Mouse (Mus musculus) ovary, postnatal 14 days (tissue): ENCODE data around the gene Cacna1c.

Source experiments
- DNase-seq: peaks from one replicate; pipeline ENCODE4 v3.0.0; 2022; ENCODE audit warnings: low spot score

Gene Cacna1c

DNA sequence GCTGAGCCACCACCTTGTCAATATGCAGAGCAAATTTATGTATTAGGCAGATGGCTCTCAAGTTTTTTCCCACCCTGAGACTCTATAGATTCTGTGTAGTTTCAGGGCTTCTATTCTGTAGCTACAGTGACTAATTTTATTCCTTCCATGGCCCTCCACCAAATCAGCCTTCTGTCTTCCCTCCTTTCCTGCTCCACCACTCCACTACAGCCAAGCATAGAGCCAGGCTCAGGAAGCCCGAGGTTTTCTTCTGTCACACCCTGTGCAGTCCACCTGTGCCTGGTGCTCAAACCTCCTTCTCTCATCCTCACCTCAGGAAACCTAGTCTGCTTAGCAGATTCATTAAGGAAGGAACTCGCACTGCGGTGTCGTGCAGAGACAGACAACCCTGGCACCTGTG is 51.1 kb downstream of the Cacna1c start:
- DNase-seq: no peak

DNA sequence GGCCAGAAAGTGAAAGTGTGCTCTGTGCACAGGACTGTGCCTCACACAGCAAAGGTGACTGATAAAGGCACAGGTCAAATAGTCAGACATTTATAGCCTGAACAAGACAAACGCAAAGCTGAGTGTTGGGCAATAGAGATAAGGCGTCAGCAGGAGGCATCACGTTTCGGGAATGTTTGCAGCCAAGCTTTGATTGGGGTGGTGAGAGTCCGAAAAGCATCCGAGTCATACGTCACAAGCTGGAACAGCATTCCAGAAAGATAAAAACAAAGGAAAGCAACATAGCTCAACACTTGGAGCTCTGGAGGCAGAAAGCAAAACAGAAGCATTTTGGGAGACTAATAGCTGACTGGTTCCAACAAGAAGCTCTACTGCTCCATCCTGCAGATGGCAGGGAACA is 56.7 kb downstream of the Cacna1c start:
- DNase-seq: no peak

DNA sequence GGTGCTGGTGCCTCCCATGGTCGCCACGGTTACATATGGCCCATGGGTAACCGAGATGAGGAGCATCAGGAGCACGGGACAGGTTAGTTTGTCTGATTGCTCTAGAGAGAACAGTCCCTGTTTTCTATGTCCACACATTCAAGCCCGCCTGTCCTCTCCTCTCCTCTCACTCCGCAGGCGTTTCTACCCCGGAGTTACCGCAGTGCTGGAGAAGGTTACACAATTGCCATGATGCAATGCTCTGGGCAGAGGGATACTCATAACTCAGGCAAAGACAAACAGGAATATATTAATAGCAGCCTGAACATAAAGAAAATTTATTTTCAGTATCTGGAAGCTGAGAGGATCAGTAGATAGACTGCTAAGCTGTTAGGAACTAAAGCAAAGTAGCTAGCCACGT is 58.5 kb downstream of the Cacna1c start:
- peak; percentile 6 for DNase-seq

DNA sequence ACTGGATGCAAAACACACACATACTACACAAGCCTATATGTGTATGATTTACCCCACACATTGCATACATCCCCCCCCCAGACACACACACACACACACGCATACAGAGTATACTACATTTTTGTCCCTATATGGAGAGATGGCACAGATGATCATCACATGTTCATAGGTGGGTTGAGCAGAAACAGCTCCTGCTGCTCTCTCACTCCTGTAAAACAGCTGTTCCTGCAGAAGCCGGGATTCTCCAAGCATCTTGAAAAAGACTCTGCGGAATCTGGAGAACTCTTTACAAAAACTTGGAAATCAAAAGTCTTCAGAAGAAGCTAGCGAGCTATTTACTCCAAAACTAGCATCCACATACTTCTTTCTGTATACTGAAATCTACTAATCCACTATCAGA is 63.4 kb downstream of the Cacna1c start:
- DNase-seq: no peak

DNA sequence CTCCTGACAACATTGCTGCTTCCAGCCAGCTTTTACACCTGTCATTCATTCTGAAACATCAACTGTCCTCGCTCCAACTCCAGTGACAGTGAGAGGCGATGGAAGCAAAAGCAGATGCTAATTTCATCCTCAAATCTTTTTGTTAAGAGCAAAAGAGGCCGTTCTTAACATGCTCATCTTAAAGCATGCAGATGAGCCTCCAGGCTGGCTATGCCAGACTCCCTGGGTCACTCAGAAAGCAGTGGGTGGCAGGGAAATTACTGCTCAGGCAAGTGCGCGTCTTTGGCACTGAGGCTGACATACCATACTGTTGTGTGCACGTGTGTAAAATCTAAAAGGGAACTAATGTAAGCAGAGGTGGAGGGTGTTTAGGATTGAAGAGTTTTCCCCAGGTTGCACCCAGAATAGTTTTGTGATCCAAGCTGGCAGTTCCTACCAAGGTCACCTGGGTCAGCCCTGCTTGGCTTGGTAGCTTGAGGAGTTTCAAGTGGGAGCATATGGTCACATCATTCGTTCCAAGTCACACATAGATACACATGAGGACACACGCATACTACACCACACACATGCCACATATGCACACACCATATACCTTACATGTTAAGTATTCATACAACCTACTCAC is 64.0 kb downstream of the Cacna1c start:
- DNase-seq: no peak

DNA sequence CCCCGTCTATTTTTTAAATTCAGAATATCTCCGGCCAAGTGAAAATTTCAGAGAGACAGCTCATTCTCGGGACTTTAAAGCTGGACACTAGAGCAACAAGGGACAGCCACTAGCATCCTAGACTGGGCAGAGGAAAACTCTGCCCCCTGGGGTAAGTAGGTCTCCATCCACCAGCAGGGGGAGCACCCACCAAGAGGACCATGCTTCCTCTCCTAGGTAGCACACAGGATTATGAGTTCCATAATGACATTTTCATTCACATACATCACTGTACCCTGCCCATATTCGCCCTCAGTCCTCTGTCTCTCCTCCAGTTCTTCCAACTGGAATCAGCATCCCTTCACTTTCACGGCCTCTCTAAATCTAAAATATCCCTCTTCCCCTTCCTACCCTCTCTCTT is 66.6 kb downstream of the Cacna1c start:
- no peak for DNase-seq

DNA sequence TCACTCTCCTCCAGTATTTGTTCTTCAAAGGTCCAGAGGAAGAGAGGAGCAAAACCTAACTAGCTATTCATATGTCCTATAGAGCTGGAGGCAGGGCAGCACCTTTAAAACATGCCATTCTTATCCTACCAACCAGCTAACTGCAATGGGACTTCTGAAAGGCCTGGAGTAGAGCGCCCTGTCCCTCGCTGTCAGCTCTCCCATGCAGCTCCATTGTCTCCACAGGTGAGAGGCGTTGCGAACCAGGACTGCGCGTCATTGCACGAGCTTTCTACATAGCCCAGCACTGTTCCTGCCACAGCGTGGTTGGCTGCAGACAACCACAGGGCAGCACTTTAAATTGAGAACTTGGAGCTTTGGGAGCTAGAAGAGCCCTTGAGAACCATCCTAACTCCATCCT is 67.7 kb downstream of the Cacna1c start:
- no peak for DNase-seq

DNA sequence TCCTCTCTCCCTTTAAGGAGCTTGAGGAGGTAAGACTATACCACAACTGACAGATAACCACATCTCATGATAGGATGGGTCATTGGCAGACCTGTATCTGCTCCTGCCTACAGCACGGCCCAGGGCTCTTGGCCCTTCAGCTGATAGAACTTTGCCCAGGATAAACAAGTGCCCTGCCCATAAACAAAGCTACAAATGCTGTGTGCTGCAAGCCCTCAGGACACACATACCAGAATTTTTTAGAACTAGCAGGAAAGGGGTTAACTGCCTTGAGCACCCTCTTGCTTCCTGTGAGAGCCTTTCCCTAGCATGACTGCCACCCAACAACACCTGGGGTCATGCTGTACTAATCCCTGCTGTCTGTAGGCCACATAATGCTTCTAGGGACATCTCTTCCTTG is 68.1 kb downstream of the Cacna1c start:
- DNase-seq: no peak

DNA sequence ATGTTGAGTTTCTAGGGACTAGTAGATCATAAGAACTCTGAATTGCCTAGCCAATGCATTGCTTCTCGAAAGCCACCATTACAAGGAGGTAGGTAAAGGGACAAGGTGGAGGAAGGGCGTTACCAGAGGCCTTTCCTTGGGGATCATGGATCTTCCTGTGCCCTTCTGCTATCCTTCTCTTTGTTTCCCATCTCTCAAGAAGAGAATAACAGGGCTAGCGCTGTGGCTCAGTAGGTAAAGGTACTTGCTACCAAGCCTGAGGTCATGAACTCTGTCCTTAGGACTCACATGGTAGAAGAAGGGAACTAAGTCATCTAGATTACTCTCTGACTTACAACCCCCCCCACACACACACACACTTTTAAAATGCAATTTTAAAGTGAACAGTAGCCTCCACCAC is 69.2 kb downstream of the Cacna1c start:
- no peak for DNase-seq

DNA sequence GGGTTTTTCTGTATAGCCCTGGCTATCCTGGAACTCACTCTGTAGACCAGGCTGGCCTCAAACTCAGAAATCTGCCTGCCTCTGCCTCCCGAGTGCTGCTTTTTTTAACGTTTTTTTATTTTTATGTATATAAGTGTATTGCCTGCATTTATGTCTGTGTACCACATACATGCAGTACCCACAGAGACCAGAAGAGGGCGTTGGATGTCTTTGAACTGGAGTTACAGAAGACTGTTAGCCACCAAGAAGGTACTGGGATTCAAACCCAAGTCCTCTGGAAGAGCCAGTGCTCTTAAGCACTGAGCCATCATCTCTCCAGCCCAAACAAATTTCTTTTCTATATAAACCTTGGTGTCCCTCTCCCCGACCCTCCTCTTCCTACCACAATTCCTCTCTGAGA is 77.8 kb downstream of the Cacna1c start:
- no peak for DNase-seq

DNA sequence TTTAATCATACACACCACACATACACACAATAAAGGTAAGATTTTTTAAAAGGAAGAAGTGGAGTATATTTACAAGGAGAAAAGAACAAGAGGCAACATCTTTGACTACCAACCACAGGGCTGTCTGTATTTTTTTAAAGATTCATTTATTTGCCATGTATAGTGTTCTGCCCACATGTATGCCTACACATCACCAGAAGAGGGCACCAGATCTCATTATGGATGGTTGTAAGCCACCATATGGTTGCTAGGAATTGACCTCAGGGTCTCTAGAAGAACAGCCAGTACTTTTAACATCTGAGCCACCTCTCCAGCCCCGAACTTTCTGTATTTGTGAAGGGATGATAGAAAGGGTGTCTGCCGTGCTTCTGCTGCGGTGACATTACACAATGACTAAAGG is 79.9 kb downstream of the Cacna1c start:
- DNase-seq: no peak

DNA sequence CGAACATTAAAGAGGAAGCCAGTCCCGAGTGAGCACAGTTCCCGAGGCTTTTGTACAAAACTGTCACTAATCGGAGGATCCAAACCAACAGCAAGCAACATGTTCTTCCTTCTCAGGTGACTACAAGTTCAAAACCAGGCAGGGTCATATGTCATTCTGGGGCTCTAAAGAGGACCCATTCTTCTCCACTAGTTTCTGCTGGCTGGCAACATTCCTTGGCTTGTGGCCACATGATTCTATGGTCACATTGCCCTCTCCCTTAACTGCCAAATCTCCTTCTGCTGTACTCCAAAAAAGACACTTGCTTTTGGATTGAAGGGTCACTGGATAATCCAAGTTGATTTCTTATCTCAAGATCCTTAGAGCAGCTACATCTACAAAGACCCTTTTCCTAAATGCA is 82.9 kb downstream of the Cacna1c start:
- no peak for DNase-seq

DNA sequence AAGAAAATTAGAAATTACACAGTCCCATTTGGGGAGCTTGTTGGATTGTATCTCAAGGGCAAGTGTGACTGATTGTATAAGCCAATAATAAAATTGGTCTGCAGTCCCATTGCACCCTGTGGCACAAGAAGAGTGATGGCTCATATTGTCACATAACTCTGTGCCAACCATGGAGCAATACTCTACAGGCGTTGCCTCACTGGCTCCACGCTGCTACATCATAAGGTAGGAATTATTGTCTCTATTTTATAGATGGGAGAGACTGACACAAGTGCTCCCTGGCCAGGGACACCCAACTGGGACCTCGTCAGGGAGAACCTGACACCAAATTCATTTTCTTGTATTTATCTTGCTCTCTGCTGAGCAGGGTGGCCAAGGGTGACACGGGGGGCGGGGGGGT is 85.8 kb downstream of the Cacna1c start:
- DNase-seq: no peak

DNA sequence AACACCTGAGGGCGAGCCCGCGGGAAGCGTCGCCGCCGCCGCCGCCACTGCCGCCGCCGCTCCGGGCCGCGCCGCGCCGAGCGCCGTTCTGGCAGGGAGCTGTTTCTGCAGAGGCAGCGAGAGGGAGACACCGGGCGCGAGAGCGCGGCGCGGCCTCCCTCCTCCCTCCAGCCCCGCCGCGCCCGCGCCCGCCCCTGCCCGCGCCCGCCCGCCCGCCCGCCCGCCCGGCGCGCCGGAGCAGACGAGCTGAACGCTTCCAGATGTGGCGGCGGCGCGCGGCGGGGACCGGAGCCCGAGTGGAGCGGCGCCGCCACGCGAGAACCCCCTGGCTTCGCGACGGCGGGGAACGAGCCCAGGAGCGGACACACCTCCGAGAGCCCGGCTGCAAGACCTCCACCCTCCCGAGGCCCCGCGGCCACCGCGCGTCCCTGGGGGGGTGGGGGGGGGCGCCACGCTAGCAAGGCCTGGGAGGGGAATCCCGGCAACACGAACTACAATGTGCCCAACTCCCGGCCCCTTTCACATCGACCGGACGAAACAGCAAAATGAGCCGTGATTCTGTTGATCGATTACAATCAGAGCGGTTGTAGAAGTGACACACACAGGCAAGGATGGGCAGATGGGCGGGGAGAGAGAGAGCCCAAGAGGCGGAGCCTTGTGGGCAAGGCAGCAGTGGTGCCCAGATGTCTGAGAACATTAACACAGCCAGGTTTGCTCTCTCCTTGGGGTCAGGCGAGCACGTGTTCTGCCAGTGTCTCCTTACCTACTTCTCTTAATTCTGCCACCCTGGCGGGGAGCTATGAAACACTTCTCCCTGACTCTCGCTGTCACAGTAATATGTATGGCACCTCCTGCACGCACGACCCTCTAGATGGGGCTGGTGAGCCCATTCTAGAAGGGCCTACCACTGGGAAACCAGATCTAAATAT is 87.5 kb downstream of the Cacna1c start:
- DNase-seq: peak; percentile 30

DNA sequence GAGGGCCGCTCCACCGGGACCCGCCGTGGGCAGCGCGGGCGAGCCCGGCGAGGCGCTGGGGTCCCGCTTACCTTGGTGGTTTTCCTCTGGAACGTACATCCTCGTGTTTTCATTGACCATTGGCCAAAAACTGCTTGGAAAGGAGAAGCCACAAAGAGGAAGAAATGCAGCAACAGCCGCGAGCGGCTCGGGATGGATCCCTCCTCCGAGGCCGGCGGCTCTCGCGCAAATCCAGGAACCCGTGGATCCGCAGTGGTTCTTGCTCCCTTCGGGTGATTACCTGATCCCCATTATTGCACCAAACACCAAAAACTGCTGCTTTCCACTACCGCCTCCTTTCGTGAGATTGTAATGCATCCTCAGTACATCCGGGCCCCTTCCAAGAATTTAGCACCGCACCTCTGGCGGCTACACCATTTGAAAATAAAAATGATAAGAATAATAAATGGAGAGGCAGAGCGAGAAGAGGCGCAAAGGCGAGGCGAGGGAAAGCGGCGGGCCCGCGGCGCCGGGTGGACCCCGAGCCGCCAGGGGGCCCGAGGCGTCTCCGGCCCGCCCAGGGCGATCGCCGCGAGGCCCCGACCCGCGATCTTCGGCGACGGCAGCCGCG is 88.3 kb downstream of the Cacna1c start:
- no peak for DNase-seq

DNA sequence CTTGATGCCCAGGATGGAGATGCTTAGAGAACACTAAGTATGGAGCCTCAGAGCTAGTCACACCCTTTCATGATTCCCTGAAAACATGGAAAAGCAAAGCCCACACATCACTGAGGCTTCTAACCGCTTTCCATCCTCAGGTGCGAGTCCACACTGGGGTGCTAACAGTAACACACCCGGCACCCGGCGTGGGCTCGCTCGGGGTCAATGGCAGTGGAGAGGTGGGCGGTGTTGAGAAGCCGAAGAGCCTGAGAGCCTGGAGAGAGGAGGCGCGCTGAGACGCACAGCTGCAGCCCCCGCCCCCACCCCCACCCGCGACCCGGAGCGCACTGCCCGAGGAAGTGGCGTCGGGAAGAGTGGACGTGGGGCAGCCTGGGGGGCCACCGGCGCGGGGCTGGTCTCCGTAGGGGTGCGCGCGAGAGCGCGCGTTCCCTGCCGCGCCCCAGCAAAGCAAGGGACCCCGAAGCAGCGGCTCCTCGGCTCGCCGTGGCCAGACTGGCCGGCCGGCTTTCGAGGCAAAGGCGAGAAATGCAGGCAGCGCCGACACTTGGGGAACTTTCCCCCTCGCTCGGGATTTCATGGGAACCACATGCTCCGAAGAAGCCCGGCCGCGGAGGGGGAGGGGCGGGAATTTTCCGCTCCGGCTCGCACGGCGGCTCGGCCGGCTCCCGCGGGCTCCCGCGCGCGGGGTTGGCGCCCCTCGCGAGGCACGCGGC is 88.9 kb downstream of the Cacna1c start:
- peak; percentile 29 for DNase-seq

DNA sequence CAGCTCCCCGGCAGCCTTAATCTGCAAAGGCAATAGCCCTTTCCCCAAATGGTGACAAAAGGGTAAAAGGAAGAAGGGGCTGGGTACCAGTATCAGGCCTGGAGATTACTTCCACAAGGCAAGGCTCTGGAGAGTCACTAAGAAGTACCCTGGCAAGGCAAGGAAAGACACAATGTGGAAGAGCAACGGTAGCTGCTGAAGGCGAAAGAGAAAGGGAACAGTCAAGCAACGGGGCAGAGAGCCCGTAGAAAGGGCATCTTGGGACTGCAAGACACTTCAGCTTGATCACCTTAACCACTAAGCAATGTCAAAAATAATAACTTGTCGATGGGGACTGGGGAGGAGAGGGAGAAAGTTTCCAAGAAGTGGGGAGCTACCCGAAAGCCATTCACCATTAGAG is 89.5 kb downstream of the Cacna1c start:
- DNase-seq: no peak

DNA sequence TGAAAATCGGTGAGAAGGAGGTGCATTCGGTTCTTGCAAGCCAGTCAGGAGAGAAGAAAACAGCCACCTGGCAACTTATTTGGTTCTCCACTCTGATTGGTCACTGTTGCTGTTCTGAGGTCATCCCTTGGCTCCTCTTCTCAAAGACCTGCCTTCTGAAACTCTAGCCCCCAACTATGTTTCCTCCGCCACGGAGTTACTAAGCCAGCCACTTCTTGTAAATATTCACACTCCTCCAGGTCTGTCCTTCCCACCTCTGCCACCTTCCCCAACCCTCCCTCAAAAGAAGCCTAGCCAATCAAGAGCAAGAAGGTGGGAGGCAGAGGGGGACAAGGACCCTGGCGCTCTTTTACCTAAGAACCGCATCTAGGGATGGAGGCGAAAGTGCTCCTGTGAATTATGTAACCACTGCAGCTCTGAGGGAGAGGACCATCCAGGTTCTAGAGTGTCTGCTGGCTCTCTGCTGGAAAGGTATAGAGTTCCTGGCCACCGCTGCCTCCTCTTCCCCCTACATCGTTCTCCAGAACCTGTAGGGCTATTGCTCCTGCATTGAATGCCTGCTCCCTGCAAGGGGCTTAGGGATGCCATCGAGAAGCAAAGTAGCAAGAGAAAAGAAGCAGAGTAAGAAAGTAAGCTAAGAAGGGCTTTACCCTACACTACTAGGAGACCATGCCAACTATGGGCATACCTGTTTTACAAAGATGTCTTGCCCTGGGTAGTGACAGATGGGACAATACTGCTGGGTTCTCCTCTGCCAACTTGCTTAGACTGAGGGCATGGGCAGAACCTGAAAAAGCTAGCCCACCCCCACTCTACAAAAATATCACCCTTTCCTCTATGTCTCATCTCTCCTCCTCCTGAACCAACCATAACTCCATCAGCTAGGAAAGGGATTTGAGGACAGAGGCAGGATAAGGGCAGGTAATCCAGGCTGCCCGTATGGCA is 90.3 kb downstream of the Cacna1c start:
- no peak for DNase-seq

DNA sequence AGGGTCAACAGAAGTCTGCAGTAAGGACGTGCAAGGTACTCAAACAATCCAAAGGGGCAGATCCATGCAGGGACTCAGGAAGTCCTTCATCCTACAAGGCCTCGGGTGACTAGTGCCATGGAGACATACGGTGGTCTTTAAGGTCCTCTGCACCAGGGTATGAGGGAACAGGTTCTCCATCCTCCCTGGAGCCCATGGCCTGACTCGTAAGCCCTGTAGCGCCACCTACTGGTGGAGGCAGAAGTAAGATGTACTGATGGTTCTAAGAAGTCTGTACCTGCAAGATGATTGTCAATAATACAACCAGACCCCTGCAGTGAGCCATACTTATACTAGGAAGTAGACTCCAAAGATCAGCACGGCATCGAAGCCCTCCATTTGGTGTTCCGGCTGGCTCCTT is 92.0 kb downstream of the Cacna1c start:
- peak; percentile 81 for DNase-seq

DNA sequence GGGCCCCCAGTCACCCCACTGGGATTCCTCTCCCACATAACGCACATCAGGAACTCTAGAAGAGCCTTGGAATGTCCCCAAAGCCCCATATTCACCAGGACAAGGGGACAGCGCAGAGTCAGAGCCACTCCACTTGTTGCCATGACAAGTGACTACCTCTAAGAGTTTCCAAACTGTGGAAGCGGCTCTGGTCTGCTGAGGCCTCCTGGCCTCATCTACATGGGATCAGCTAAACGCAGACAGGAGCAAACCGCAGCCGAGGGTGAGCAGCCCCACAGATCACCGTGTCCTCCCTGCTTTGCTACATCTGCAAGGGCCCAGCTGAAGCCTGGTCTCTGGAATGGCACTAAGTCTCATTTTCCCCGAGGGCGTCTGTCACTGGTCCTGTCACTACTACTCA is 93.3 kb downstream of the Cacna1c start:
- no peak for DNase-seq

DNA sequence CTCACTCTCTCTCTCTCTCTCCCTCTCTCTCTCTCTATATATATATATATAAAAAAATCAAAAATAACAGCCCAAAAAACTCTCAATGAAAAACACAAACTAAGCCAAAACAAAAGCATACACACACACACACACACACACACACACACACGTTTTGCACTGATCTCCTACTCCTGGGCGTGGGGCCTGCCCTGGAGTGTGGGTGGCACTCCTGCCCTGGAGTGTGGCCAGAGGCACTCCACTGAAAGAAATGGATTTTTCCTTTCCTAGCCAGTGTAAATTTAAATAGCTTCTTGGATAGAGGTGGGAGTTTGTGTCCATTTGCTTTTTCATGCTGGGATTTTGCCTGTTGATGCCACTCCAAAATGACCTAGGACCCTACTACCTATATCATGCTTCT is 96.9 kb downstream of the Cacna1c start:
- DNase-seq: no peak

DNA sequence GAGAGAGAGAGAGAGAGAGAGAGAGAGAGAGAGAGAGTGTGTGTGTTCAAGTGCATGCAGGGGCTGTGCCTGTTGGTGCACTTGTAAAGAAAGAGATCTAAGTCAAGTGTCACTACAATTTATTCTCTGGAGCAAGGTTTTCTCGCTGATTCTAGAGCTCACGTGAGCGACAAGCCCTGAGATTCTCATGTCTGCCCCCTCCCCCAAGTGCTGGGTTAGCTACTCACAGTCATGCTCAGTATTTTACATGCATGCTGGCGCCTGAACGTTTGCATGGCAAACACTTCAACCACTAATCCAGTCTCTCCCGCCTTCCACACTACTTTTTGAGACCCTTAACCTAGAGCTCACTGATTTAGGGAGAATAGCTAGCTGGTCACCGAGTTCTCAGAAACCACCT is 99.7 kb downstream of the Cacna1c start:
- DNase-seq: no peak
